Mouse (Mus musculus) thymus, postnatal 10 days (tissue): ENCODE results near the gene Exoc6.
"Not testable (repeated sequence)": the region's sequence is repeated elsewhere in the genome, so short reads cannot be mapped to it uniquely, and the experiment has no call there.

Experiments
- DNase-seq, 2 experiments: peaks; one replicate each; pipeline ENCODE4 v3.0.0; 2021; ENCODE audit warnings: low spot score in 2 of 2

The Exoc6 gene

GRCm38 (mm10) chr19:37550101-37551039, at the start of gene Exoc6:
Gene Exoc6, plus strand, starts transcription at chr19:37550418.
- DNase-seq, result peak; percentile 67 to 80

- no peak for DNase-seq
Observed at GRCm38 (mm10) chr19:37502996-37503395, 47.2 kb upstream of the Exoc6 start.

- DNase-seq, result no peak
Observed at GRCm38 (mm10) chr19:37506066-37506465, 44.2 kb upstream of the Exoc6 start.

GRCm38 (mm10) chr19:37506614-37507013, 43.6 kb upstream of the Exoc6 start:
- DNase-seq, result no peak

GRCm38 (mm10) chr19:37509725-37510124, 40.5 kb upstream of the Exoc6 start:
- peak; percentile 55 to 86 for DNase-seq

GRCm38 (mm10) chr19:37514811-37515292, 35.4 kb upstream of the Exoc6 start:
- no peak for DNase-seq

- DNase-seq, result no peak
Observed at GRCm38 (mm10) chr19:37517419-37517818, 32.8 kb upstream of the Exoc6 start.

- no peak for DNase-seq
Observed at GRCm38 (mm10) chr19:37520740-37521433, 29.3 kb upstream of the Exoc6 start.

- DNase-seq, result no peak
Observed at GRCm38 (mm10) chr19:37521434-37521781, 28.8 kb upstream of the Exoc6 start.

GRCm38 (mm10) chr19:37523280-37524062, 26.7 kb upstream of the Exoc6 start:
- no peak for DNase-seq

- no peak for DNase-seq
Observed at GRCm38 (mm10) chr19:37525925-37526324, 24.3 kb upstream of the Exoc6 start.

GRCm38 (mm10) chr19:37526768-37527167, 23.4 kb upstream of the Exoc6 start:
- DNase-seq, result no peak

- DNase-seq, result not testable (repeated sequence)
Observed at GRCm38 (mm10) chr19:37527736-37528135, 22.5 kb upstream of the Exoc6 start.

GRCm38 (mm10) chr19:37528581-37528980, 21.6 kb upstream of the Exoc6 start:
- DNase-seq, result no peak

- DNase-seq, result no peak
Observed at GRCm38 (mm10) chr19:37529296-37529695, 20.9 kb upstream of the Exoc6 start.

GRCm38 (mm10) chr19:37529975-37530515, 20.2 kb upstream of the Exoc6 start:
- DNase-seq, result peak in 1 of 2 experiments; percentile 66

GRCm38 (mm10) chr19:37530601-37531000, 19.6 kb upstream of the Exoc6 start:
- DNase-seq, result no peak

- DNase-seq, result no peak
Observed at GRCm38 (mm10) chr19:37531200-37531845, 18.9 kb upstream of the Exoc6 start.

GRCm38 (mm10) chr19:37533196-37533595, 17.0 kb upstream of the Exoc6 start:
- no peak for DNase-seq

- DNase-seq, result peak in 1 of 2 experiments; percentile 11
Observed at GRCm38 (mm10) chr19:37534737-37535365, 15.4 kb upstream of the Exoc6 start.

GRCm38 (mm10) chr19:37536426-37536825, 13.8 kb upstream of the Exoc6 start:
- no peak for DNase-seq
